Mouse (Mus musculus) G1E (cell line): Measurements from ENCODE around the gene Clba1. TPM values are rescaled to one million over a fixed set of nuclear protein-coding genes. Genes with fewer than 3 reads are reported as not detected.

Experiments
- ATAC-seq: 2 replicates; pipeline ENCODE4 v1.8.0; 2016; ENCODE audit warnings: mild to moderate bottlenecking; ENCODE audit not compliant: insufficient number of reproducible peaks, poor library complexity, low FRiP score, severe bottlenecking; ENCODE audit errors: extremely low read depth
- DNase-seq: peaks from one replicate; pipeline ENCODE4 v3.0.0; 2012; ENCODE audit warnings: low spot score
- H3K27me3 ChIP-seq: 2 replicates; pipeline ENCODE4 v1.6.1; 2012; ENCODE audit warnings: mild to moderate bottlenecking, low read length, inconsistent platforms; ENCODE audit not compliant: insufficient read depth
- H3K36me3 ChIP-seq: replicated peaks from 2 replicates; pipeline ENCODE3; 2012; ENCODE audit warnings: mild to moderate bottlenecking, inconsistent platforms
- H3K4me1 ChIP-seq: 2 replicates; pipeline ENCODE4 v1.6.1; 2012; ENCODE audit warnings: low read depth, low read length, inconsistent platforms, mixed read lengths; ENCODE audit not compliant: insufficient read depth
- H3K4me3 ChIP-seq: 2 replicates; pipeline ENCODE4 v1.5.1; 2012; ENCODE audit warnings: low read depth, mild to moderate bottlenecking, inconsistent platforms, low read length, moderate library complexity, mixed read lengths
- H3K9me3 ChIP-seq: replicated peaks from 2 replicates; pipeline ENCODE4 v1.6.1; 2012; ENCODE audit warnings: inconsistent platforms
- CTCF ChIP-seq: IDR thresholded peaks from 2 replicates; pipeline ENCODE4 v1.5.1; 2012; ENCODE audit warnings: low read depth, low read length, inconsistent platforms, mixed read lengths
- GATA1 ChIP-seq: IDR thresholded peaks from 2 replicates; pipeline ENCODE4 v1.6.1; 2012; ENCODE audit warnings: borderline replicate concordance, low read length, inconsistent platforms, mixed read lengths
- GATA2 ChIP-seq: IDR thresholded peaks from 2 replicates; pipeline ENCODE4 v1.6.1; 2012; ENCODE audit warnings: low read depth, low read length, inconsistent platforms, borderline replicate concordance
- POLR2AphosphoS5 ChIP-seq: IDR thresholded peaks from 2 replicates; pipeline ENCODE4 v1.6.1; 2012; ENCODE audit warnings: low read depth, low read length, inconsistent platforms; ENCODE audit not compliant: insufficient replicate concordance
- TAL1 ChIP-seq: conservative IDR thresholded peaks from 2 replicates; pipeline ENCODE4 v1.6.1; 2012; ENCODE audit warnings: low read depth, low read length, inconsistent platforms, mixed read lengths
- polyA plus RNA-seq: library from polyadenylated mRNA; stranded (reverse); fragments of >175 nt; gene quantifications from 2 replicates; pipeline ENCODE4 v1.2.3, GENCODE M21; 2012
- total RNA-seq, 2 experiments: library from RNA; stranded (forward) in 1 of 2; stranded (reverse) in 1 of 2; fragments of 200-1000 nt in 1 of 2; fragments of >200 nt in 1 of 2; fragmentation: Nextera tagmentation in 1 of 2; gene quantifications; 2 replicates each; pipeline ENCODE4 v1.2.3; 2014 to 2017

The Clba1 gene
- total and polyA plus RNA-seq, 3 experiments: 0.83 to 5.3 (median 1.5) TPM

DNA sequence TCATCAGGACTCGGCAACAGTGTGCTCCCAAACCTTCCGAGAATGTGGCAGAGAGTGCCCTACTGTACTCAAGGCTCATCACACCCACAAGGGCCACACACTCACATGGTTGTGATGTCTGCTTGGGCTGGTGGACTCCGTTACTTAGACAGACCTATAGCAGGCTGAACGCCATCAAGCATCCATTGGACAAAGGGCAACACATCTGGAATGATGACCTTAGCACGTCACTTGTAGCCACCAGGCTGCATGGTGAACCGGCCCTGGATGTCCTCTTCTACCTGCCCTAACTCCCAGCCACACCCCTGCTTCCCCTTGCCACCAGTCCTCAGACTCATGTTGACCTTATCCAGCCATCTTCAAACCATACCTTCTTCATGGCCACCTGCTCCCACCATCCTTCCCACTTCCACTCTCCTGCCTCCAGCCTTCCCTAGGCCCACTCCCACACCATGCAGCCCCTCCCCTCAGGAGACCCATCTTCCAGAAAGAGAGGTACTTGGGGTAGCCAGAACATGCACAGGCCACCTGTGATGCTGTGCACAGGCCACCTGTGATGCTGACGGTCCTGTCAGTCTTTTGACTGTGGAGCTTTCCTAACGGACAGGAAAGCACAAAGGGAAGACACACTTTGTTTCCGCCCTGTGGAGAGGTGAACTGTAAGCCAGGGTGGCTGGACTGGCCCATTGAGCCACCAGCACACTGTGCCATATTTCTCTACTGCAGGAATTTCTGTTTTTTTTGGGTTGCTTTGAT lies 50.0 kb downstream of the Clba1 start:
- Histone ChIP-seq H3K9me3 (no peaks in the 10 kb centered on the region), H3K36me3 (no peaks in the 10 kb centered on the region), H3K27me3 (peaks cover 14% of the 10 kb centered on the region), H3K4me3 (no peak overlapping the region), H3K4me1 (no peaks in the 10 kb centered on the region)
- ATAC-seq: no peak
- no peak for TF ChIP-seq GATA1
- TF ChIP-seq POLR2AphosphoS5: no peak
- TF ChIP-seq TAL1: no peak
- no peak for TF ChIP-seq CTCF
- no peak for TF ChIP-seq GATA2
- no peak for DNase-seq

GRCm38 (mm10) chr12:112859930-112860329 lies 51.2 kb downstream of the Clba1 start:
- Histone ChIP-seq H3K4me1 (no peaks in the 10 kb centered on the region), H3K4me3 (no peak overlapping the region), H3K9me3 (no peaks in the 10 kb centered on the region), H3K36me3 (no peaks in the 10 kb centered on the region), H3K27me3 (peaks cover 13% of the 10 kb centered on the region)
- ATAC-seq (no peak), DNase-seq (no peak)
- TF ChIP-seq POLR2AphosphoS5: no peak
- no peak for TF ChIP-seq CTCF
- no peak for TF ChIP-seq TAL1
- TF ChIP-seq GATA1: no peak

DNA sequence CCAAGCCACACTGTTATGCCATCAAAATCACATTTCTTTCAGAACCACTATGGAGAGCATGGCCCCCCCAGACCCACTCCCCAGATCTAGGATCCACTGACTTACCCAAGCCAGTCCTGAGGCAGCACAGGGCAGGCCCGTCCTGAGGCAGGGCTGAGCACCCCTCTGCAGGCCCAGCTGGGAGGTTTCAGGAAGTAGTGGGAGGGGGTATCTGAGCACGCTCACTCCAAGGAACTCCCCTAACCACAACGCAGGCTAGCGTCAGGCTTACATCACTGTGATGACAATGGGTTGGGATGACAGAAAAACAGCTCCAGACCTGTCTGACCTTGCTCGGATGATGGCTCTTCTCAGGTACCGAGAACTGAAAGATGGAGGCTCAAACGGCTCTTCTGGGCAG lies 52.0 kb downstream of the Clba1 start:
- Histone ChIP-seq H3K4me3 (no peak overlapping the region), H3K36me3 (no peaks in the 10 kb centered on the region), H3K9me3 (no peaks in the 10 kb centered on the region), H3K4me1 (no peaks in the 10 kb centered on the region), H3K27me3 (peaks cover 18% of the 10 kb centered on the region)
- ATAC-seq: no peak
- DNase-seq: no peak
- TF ChIP-seq GATA1 (no peak), GATA2 (no peak), TAL1 (no peak), POLR2AphosphoS5 (no peak), CTCF (no peak)

- H3K4me3 ChIP-seq: no peak overlapping the region
- peaks cover 18% of the 10 kb centered on the region for H3K27me3 ChIP-seq
- no peaks in the 10 kb centered on the region for H3K9me3 ChIP-seq
- ATAC-seq (no peak), DNase-seq (no peak)
- H3K4me1 ChIP-seq: no peaks in the 10 kb centered on the region; the same call in 1 of the 2 replicates
- TF ChIP-seq TAL1 (no peak), POLR2AphosphoS5 (no peak), GATA1 (no peak), GATA2 (no peak), CTCF (no peak)
- no peaks in the 10 kb centered on the region for H3K36me3 ChIP-seq
These were observed 53.2 kb downstream of the Clba1 start for GRCm38 (mm10) chr12:112861911-112862321.

GRCm38 (mm10) chr12:112864804-112865203 lies 56.1 kb downstream of the Clba1 start:
- H3K4me1 ChIP-seq: no peaks in the 10 kb centered on the region; the same call in 1 of the 2 replicates
- H3K36me3 ChIP-seq: no peaks in the 10 kb centered on the region
- TF ChIP-seq GATA2 (no peak), POLR2AphosphoS5 (no peak), TAL1 (no peak), GATA1 (no peak), CTCF (no peak)
- no peak overlapping the region for H3K4me3 ChIP-seq
- no peaks in the 10 kb centered on the region for H3K9me3 ChIP-seq
- no peak for ATAC-seq
- peaks cover 20% of the 10 kb centered on the region for H3K27me3 ChIP-seq
- no peak for DNase-seq

Other genes starting within 250 kb of the Clba1 start
- gene Inf2, start 220.2 kb upstream of the Clba1 start, total RNA-seq (2014; fragmentation: Nextera tagmentation): 4.2 and 5.4 TPM in 2 replicates
- 2.3 and 2.5 TPM in 2 replicates for gene Inf2, start 220.2 kb upstream of the Clba1 start, total RNA-seq (2017)
- gene Inf2, start 220.2 kb upstream of the Clba1 start, polyA plus RNA-seq: 26.0 and 29.5 TPM in 2 replicates
- gene Adssl1, start 188.9 kb upstream of the Clba1 start, total RNA-seq (2014; fragmentation: Nextera tagmentation): not detected in 2 replicates
- gene Adssl1, start 188.9 kb upstream of the Clba1 start, total RNA-seq (2017): 0.06 TPM in 1 of 2 replicates, not detected in the other
- 0.05 TPM in 1 of 2 replicates, not detected in the other for gene Adssl1, start 188.9 kb upstream of the Clba1 start, polyA plus RNA-seq
- 60.7 and 75.5 TPM in 2 replicates for gene Siva1, start 164.3 kb upstream of the Clba1 start, total RNA-seq (2014; fragmentation: Nextera tagmentation)
- 205 and 214 TPM in 2 replicates for gene Siva1, start 164.3 kb upstream of the Clba1 start, total RNA-seq (2017)
- 94.5 and 98.9 TPM in 2 replicates for gene Siva1, start 164.3 kb upstream of the Clba1 start, polyA plus RNA-seq
- 150 and 168 TPM in 2 replicates for gene Akt1, start 134.1 kb upstream of the Clba1 start, total RNA-seq (2014; fragmentation: Nextera tagmentation)
- gene Akt1, start 134.1 kb upstream of the Clba1 start, total RNA-seq (2017): 121 and 131 TPM in 2 replicates
- 461 and 512 TPM in 2 replicates for gene Akt1, start 134.1 kb upstream of the Clba1 start, polyA plus RNA-seq
- gene Zbtb42, start 130.1 kb upstream of the Clba1 start, total RNA-seq (2014; fragmentation: Nextera tagmentation): 0.98 TPM in 1 of 2 replicates, not detected in the other
- gene Zbtb42, start 130.1 kb upstream of the Clba1 start, total RNA-seq (2017): 0.17 and 0.33 TPM in 2 replicates
- 0.53 and 0.80 TPM in 2 replicates for gene Zbtb42, start 130.1 kb upstream of the Clba1 start, polyA plus RNA-seq
- gene Cep170b, start 88.5 kb upstream of the Clba1 start, total RNA-seq (2014; fragmentation: Nextera tagmentation): not detected in 2 replicates
- 0.29 and 0.87 TPM in 2 replicates for gene Cep170b, start 88.5 kb upstream of the Clba1 start, total RNA-seq (2017)
- not detected in 2 replicates for gene Cep170b, start 88.5 kb upstream of the Clba1 start, polyA plus RNA-seq
- 3.4 TPM in 1 of 2 replicates, not detected in the other for gene Pld4, start 48.3 kb upstream of the Clba1 start, total RNA-seq (2014; fragmentation: Nextera tagmentation)
- 0.58 and 1.0 TPM in 2 replicates for gene Pld4, start 48.3 kb upstream of the Clba1 start, total RNA-seq (2017)
- 0.54 and 0.89 TPM in 2 replicates for gene Pld4, start 48.3 kb upstream of the Clba1 start, polyA plus RNA-seq
- not detected in 2 replicates for gene Ahnak2, start 6.3 kb upstream of the Clba1 start, total RNA-seq (2014; fragmentation: Nextera tagmentation)
- gene Ahnak2, start 6.3 kb upstream of the Clba1 start, total RNA-seq (2017): 0.17 and 0.22 TPM in 2 replicates
- 0.02 TPM in 2 replicates for gene Ahnak2, start 6.3 kb upstream of the Clba1 start, polyA plus RNA-seq
- 131 and 140 TPM in 2 replicates for gene Cdca4, start 20.5 kb downstream of the Clba1 start, total RNA-seq (2014; fragmentation: Nextera tagmentation)
- gene Cdca4, start 20.5 kb downstream of the Clba1 start, total RNA-seq (2017): 120 and 124 TPM in 2 replicates
- gene Cdca4, start 20.5 kb downstream of the Clba1 start, polyA plus RNA-seq: 51.2 and 56.8 TPM in 2 replicates
- not detected in 2 replicates for gene Gpr132, start 59.3 kb downstream of the Clba1 start, total RNA-seq (2014; fragmentation: Nextera tagmentation)
- gene Gpr132, start 59.3 kb downstream of the Clba1 start, total RNA-seq (2017): 0.11 TPM in 1 of 2 replicates, not detected in the other
- 0.08 and 0.14 TPM in 2 replicates for gene Gpr132, start 59.3 kb downstream of the Clba1 start, polyA plus RNA-seq
- 1.8 and 3.5 TPM in 2 replicates for gene Jag2, start 120.8 kb downstream of the Clba1 start, total RNA-seq (2014; fragmentation: Nextera tagmentation)
- 0.44 and 1.4 TPM in 2 replicates for gene Jag2, start 120.8 kb downstream of the Clba1 start, total RNA-seq (2017)
- 0.60 and 0.62 TPM in 2 replicates for gene Jag2, start 120.8 kb downstream of the Clba1 start, polyA plus RNA-seq
- 6.2 and 9.2 TPM in 2 replicates for gene Nudt14, start 133.2 kb downstream of the Clba1 start, total RNA-seq (2014; fragmentation: Nextera tagmentation)
- 22.2 and 28.1 TPM in 2 replicates for gene Nudt14, start 133.2 kb downstream of the Clba1 start, total RNA-seq (2017)
- 13.3 and 13.7 TPM in 2 replicates for gene Nudt14, start 133.2 kb downstream of the Clba1 start, polyA plus RNA-seq
- 9.0 and 15.9 TPM in 2 replicates for gene Btbd6, start 167.5 kb downstream of the Clba1 start, total RNA-seq (2014; fragmentation: Nextera tagmentation)
- gene Btbd6, start 167.5 kb downstream of the Clba1 start, total RNA-seq (2017): 10.2 and 11.1 TPM in 2 replicates
- 68.3 and 101 TPM in 2 replicates for gene Btbd6, start 167.5 kb downstream of the Clba1 start, polyA plus RNA-seq
- 63.4 and 95.9 TPM in 2 replicates for gene Brf1, start 191.8 kb downstream of the Clba1 start, total RNA-seq (2014; fragmentation: Nextera tagmentation)
- gene Brf1, start 191.8 kb downstream of the Clba1 start, total RNA-seq (2017): 76.4 and 77.1 TPM in 2 replicates
- 44.0 and 46.8 TPM in 2 replicates for gene Brf1, start 191.8 kb downstream of the Clba1 start, polyA plus RNA-seq
- 45.0 and 47.0 TPM in 2 replicates for gene Pacs2, start 205.6 kb downstream of the Clba1 start, total RNA-seq (2014; fragmentation: Nextera tagmentation)
- 17.0 and 18.3 TPM in 2 replicates for gene Pacs2, start 205.6 kb downstream of the Clba1 start, total RNA-seq (2017)
- 19.9 and 21.1 TPM in 2 replicates for gene Pacs2, start 205.6 kb downstream of the Clba1 start, polyA plus RNA-seq